Mouse (Mus musculus): ENCODE data around the gene Mxi1.

- TF ChIP-seq POLR2A (IDR thresholded peaks at IDR 0.05; ENCODE audit: borderline replicate concordance, extremely low read depth, low read depth, low read length): no peak
- no peak for TF ChIP-seq CTCF (IDR thresholded peaks at IDR 0.05; ENCODE audit: insufficient read depth, low read length)
These were observed 17.8 kb downstream of the Mxi1 start for GRCm38 (mm10) chr19:53328116-53328515.

All from lung, adult 2 months (tissue).